Mouse (Mus musculus): ENCODE measurements at regions not wholly inside any gene's neighbourhood (a gene's known extent, or its start where the extent isn't known, plus 50 kb on each side); places are given as distances from the start of the nearest gene placed in this dataset.

DNA sequence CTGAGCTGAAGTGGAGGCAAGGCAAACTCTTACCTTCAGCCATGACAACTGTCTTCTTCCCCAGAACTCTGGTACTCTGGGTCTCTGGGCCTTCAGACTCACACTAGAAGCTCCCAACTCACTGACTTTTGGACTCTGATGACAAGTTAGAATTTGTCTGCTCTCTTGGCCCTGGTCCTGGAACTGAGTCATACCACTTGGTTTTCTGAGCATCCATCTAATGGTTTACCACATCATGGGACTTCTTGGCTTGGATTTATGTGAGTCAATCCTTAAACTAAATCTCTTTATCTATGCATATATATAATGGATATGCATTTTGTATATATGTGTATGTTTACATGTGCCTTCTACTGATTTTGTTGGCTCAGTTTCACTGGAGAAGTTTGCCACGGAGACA is 273.8 kb upstream of the Pkn2 start:
- H3K27ac ChIP-seq (replicated peaks): no peak overlapping the region
- H3K36me3 ChIP-seq: no peaks in the 10 kb centered on the region
- H3K4me1 ChIP-seq: no peaks in the 10 kb centered on the region
- no peak overlapping the region for H3K4me3 ChIP-seq
- no peak overlapping the region for H3K4me2 ChIP-seq (replicated peaks)
- no peak for ATAC-seq (replicated peaks)
- WGBS: 97% methylated on average over 1 of the region's 1 CpGs
- no peak overlapping the region for H3K9ac ChIP-seq (replicated peaks)
- no peaks in the 10 kb centered on the region for H3K27me3 ChIP-seq
- H3K9me3 ChIP-seq: no peaks in the 10 kb centered on the region

DNA sequence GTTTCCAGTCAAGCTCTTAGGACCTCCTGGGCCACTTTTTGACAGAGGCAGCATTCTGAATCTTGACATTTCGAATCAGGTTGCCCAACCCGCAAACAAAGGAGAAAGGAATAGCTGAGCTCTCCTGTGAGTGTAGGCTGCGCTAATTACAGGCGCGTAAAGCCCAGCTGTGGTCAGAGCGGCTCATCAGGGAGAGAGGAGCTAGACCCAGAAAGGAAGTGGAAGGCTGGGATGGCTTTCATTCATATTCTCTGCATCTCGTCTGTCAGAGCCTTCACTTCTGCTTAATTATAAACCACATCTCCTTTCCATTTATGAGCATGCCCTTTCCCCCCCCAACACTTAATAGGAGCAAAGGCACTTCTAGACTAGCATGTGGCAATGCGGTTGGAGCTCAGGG is 265.7 kb upstream of the Pkn2 start:
- 36% methylated on average over 8 of the region's 8 CpGs for WGBS
- Histone ChIP-seq H3K9me3 (no peaks in the 10 kb centered on the region), H3K4me3 (no peak overlapping the region), H3K4me2 (replicated peaks) (no peak overlapping the region), H3K27me3 (no peaks in the 10 kb centered on the region), H3K27ac (replicated peaks) (no peak overlapping the region), H3K9ac (replicated peaks) (no peak overlapping the region), H3K36me3 (no peaks in the 10 kb centered on the region), H3K4me1 (no peaks in the 10 kb centered on the region)
- ATAC-seq (replicated peaks): no peak

DNA sequence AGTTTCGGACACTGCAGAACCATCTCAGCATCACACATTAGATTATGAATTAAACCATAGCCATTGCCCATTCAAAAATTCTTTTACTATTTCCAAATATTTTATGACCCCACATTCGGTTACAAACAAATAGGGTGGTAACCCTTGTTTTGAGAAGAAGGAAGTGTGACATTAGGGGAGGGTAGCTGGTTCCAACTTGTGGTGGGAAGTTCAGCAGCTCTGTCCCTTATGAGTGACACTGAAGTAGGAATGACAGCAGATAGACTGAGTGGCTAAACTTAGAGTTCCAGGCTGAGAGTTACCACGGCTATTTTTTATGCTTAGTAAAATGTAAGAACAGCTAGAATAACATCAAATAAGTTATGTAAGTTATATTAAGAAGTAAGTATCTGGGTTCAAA is 257.1 kb upstream of the Pkn2 start:
- WGBS: 96% methylated on average over 3 of the region's 3 CpGs
- no peak overlapping the region for H3K4me2 ChIP-seq (replicated peaks)
- no peaks in the 10 kb centered on the region for H3K4me1 ChIP-seq
- ATAC-seq (replicated peaks): no peak
- no peaks in the 10 kb centered on the region for H3K27me3 ChIP-seq
- H3K4me3 ChIP-seq: no peak overlapping the region
- no peak overlapping the region for H3K9ac ChIP-seq (replicated peaks)
- H3K27ac ChIP-seq (replicated peaks): no peak overlapping the region
- H3K36me3 ChIP-seq: no peaks in the 10 kb centered on the region
- no peaks in the 10 kb centered on the region for H3K9me3 ChIP-seq

DNA sequence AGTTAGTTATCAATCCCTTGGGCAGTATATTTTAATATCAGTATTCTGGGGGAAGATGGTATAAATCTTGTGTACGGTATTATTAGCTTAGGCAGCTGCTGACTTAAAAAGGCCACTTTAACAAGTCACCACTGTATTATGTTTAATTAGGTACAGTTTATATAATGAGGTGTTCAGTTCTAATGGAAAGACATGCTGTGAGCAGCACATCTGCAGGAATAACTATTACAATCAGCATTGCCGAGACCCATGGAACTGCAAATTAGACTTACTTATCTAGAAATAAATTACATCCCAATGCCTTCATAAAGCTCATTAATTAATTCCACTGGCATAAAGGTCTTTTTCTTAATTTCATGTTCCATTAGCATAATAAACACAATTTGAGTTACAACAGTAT is 252.7 kb upstream of the Pkn2 start:
- Histone ChIP-seq H3K27me3 (no peaks in the 10 kb centered on the region), H3K4me3 (no peak overlapping the region), H3K4me2 (replicated peaks) (no peak overlapping the region), H3K9me3 (no peaks in the 10 kb centered on the region), H3K9ac (replicated peaks) (no peak overlapping the region), H3K4me1 (no peaks in the 10 kb centered on the region), H3K36me3 (no peaks in the 10 kb centered on the region), H3K27ac (replicated peaks) (no peak overlapping the region)
- 31% methylated on average over 2 of the region's 2 CpGs for WGBS
- ATAC-seq (replicated peaks): no peak

DNA sequence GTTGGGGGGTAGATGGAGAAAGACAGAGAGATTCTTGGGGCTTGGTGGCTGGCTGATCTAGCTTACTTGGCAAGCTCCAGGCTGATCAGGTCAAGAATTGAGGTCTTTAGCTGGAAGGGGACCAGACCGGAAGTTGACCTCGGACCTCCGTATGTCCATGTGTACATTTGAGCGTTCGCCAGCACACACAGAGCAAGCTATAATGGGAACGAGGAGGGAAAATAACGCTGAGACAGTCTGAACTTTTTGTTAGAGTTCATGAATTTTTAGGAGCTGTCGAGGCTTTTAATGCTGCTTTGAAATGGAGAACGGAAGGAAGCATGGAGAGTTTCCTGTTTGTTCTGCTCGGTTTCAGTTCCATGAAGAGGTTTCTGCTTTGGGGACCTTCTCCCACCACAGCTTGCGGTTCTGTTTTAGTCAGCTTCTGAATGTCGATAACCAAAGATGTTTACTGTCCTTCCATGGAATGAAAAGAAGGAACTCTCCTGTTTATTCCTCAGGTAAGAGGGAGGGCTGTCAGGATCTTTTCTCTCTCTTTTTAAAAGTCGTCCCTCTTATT is 226.0 kb upstream of the Pkn2 start:
- 57% methylated on average over 13 of the region's 13 CpGs for WGBS
- no peaks in the 10 kb centered on the region for H3K9me3 ChIP-seq
- no peak overlapping the region for H3K4me3 ChIP-seq
- H3K36me3 ChIP-seq: no peaks in the 10 kb centered on the region
- H3K27me3 ChIP-seq: no peaks in the 10 kb centered on the region
- H3K9ac ChIP-seq (replicated peaks): no peak overlapping the region
- peaks cover 6% of the 10 kb centered on the region for H3K4me1 ChIP-seq
- ATAC-seq (replicated peaks): no peak
- H3K4me2 ChIP-seq (replicated peaks): no peak overlapping the region
- H3K27ac ChIP-seq (replicated peaks): no peak overlapping the region

DNA sequence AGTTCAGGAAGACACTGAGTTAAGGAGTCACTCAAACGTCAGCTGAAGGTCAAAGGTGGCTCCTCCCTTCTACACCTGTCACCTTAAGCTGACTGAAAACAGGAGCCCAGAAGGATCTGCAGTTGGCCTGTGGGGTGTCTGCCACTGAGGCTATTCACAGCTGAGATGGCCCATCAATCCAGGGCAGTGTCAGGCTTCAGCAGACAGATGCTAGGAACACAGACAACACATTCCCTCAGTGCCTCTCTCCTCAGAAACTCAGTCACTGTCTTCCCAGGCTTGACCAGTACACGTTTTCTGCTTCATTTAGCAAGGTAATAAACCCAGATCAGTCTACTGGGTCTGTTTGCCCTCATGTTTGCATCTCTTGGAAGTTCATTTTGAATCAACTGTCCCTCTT is 222.9 kb upstream of the Pkn2 start:
- peaks cover 18% of the 10 kb centered on the region for H3K4me1 ChIP-seq
- no peaks in the 10 kb centered on the region for H3K27me3 ChIP-seq
- WGBS: 59% methylated on average over 2 of the region's 2 CpGs
- no peaks in the 10 kb centered on the region for H3K36me3 ChIP-seq
- H3K27ac ChIP-seq (replicated peaks): no peak overlapping the region
- no peak overlapping the region for H3K9ac ChIP-seq (replicated peaks)
- no peak for ATAC-seq (replicated peaks)
- no peak overlapping the region for H3K4me3 ChIP-seq
- no peak overlapping the region for H3K4me2 ChIP-seq (replicated peaks)
- no peaks in the 10 kb centered on the region for H3K9me3 ChIP-seq

DNA sequence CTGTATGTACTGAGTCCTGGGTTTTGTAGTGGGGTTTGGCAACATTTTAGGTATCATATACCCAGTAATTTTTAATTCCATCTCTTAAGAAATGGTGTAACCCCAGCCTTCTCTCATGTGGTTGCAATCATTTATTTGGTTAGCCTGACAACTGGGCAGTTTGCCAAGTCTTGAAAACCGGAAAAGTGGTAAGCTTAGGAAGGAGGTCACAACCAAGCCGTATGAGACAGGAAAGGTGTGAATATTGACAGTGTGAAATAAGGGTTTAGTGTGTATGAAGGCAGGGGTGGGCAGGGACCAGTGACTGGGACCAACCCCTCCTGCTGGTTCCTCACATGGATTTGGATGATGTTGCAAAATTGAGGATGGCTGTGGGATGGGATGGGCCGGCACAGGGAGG is 221.5 kb upstream of the Pkn2 start:
- Histone ChIP-seq H3K27ac (replicated peaks) (no peak overlapping the region), H3K4me1 (peaks cover 18% of the 10 kb centered on the region), H3K4me3 (no peak overlapping the region), H3K4me2 (replicated peaks) (no peak overlapping the region), H3K9ac (replicated peaks) (no peak overlapping the region), H3K27me3 (no peaks in the 10 kb centered on the region), H3K9me3 (no peaks in the 10 kb centered on the region), H3K36me3 (no peaks in the 10 kb centered on the region)
- 0 out of 2 replicates have a peak, but pooled peaks have one; percentile 23 for ATAC-seq (replicated peaks)
- 22% methylated on average over 3 of the region's 3 CpGs for WGBS

DNA sequence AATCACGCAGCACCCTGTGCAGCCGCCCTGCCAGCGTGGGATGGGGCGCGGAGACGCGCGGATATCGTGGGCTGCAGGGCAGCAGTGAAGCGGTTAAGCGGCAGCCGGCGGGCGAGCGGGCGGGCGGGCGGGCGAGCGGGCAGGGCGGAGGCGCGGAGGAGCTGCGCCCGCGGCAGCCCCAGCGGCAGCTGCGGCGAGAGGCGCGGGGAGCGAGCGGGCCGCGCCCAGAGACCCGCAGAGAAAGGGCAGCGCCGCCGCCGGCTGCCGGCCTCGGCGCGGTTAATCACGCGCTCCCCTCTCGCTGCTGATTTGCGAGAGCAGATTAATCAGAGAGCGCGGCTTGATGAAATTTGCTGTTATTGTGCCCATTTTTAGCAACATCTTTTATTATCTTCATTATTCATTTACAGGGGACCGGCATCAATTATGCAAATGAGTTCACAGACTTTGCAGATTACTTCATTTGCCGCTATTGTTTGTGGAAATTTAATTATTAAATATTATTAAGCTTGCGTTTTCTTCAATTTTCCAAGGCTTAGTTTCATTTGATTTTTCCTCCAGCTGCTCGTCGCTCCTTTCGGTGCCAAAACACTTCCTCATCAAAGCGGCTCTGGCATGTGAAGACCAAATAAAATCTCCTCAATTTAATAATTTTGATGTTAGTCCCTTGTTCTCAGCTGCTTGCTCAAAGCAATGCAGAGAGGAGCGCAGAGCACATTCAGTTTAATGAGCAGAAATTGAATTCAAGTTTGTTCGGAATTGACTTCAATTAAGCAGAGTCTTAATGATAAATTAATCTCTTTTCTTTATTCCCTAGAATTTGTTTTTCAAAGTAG is 219.2 kb upstream of the Pkn2 start:
- under 1% methylated on average over 52 of the region's 59 CpGs for WGBS
- H3K27me3 ChIP-seq: no peaks in the 10 kb centered on the region
- peak overlapping the region; percentile 44 for H3K4me3 ChIP-seq

DNA sequence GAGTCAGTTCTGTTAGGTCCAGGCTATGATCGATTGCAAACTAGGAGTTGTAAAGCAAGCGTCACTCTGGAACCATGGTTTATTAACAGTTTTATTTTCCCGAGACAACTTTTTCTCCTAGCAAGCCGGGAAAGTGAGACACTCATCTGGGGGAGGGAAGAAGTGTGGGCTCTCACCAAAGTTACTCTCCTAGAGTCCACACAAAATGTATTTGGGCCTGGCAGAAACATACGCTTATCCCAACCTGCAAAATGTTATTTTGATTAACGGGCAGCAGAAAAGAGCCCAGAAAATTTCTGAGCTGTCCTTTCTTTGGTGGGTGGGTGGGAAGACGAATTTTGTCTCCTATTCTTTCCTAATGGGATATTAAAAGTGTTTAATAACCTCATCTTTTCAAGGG is 218.4 kb upstream of the Pkn2 start:
- WGBS: 67% methylated on average over 7 of the region's 7 CpGs
- Histone ChIP-seq H3K4me3 (peak overlapping the region; percentile 44), H3K9ac (replicated peaks) (no peak overlapping the region), H3K9me3 (no peaks in the 10 kb centered on the region), H3K4me1 (peaks cover 18% of the 10 kb centered on the region), H3K36me3 (no peaks in the 10 kb centered on the region), H3K27me3 (no peaks in the 10 kb centered on the region), H3K27ac (replicated peaks) (peak overlapping the region; percentile 72), H3K4me2 (replicated peaks) (peak overlapping the region; percentile 52)
- no peak for ATAC-seq (replicated peaks)

More for the DNA sequence above, 219.2 kb upstream of the Pkn2 start:
- H3K36me3 ChIP-seq: no peaks in the 10 kb centered on the region
- H3K27ac ChIP-seq (replicated peaks): peak overlapping the region; percentile 72
- peak overlapping the region; percentile 52 for H3K4me2 ChIP-seq (replicated peaks)
- ATAC-seq (replicated peaks): peak; percentile 91
- H3K9ac ChIP-seq (replicated peaks): peak overlapping the region; percentile 44
- peaks cover 18% of the 10 kb centered on the region for H3K4me1 ChIP-seq
- no peaks in the 10 kb centered on the region for H3K9me3 ChIP-seq

DNA sequence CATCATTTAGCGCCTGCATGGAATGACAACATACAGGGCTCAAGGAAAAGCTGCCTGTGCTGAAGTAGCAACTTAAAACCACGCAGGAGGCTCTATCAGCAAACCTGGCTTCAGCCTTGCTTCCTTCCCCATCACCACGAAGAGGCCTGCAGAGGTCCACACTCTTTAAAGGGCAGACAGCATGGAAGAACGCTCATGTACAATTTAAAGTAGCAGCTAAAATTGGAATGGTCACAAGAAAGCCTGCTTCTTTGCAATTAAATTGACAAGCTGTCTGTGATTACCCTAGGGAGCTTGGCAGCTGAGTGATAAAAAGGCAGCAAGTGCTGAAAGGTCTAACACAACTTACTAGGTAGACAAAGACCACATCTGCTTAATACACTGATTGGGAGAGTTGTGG is 210.4 kb upstream of the Pkn2 start:
- 33% methylated on average over 4 of the region's 4 CpGs for WGBS
- no peak overlapping the region for H3K4me2 ChIP-seq (replicated peaks)
- H3K27me3 ChIP-seq: no peaks in the 10 kb centered on the region
- no peaks in the 10 kb centered on the region for H3K36me3 ChIP-seq
- no peak overlapping the region for H3K9ac ChIP-seq (replicated peaks)
- no peak overlapping the region for H3K27ac ChIP-seq (replicated peaks)
- peaks cover 8% of the 10 kb centered on the region for H3K4me1 ChIP-seq
- H3K9me3 ChIP-seq: no peaks in the 10 kb centered on the region
- peak; percentile 51; the same call in 1 of the 2 replicates for ATAC-seq (replicated peaks)
- H3K4me3 ChIP-seq: no peak overlapping the region

DNA sequence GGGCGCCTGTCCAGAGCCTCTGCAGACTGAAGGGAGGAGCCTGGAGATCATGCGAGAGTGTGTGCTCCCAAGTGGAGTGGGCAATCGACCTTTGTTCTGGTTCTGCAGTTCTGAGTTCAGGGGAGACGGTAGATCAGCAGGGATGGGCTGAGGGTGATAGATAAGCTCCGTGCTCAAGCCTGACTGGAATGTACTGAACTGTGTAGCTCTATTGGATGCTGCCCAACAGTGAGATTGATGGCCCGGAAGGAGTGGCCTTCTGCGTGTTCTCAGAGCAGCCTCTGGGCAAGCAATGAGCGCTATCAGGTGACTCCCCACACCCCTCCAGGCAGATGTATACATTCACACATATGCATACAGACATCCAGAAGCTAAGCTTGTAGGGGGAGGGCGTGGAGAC is 209.1 kb upstream of the Pkn2 start:
- H3K9me3 ChIP-seq: no peaks in the 10 kb centered on the region
- no peak overlapping the region for H3K27ac ChIP-seq (replicated peaks)
- H3K36me3 ChIP-seq: no peaks in the 10 kb centered on the region
- WGBS: 74% methylated on average over 9 of the region's 9 CpGs
- no peak overlapping the region for H3K4me3 ChIP-seq
- H3K4me2 ChIP-seq (replicated peaks): no peak overlapping the region
- no peak for ATAC-seq (replicated peaks)
- H3K4me1 ChIP-seq: peaks cover 8% of the 10 kb centered on the region
- H3K9ac ChIP-seq (replicated peaks): no peak overlapping the region
- no peaks in the 10 kb centered on the region for H3K27me3 ChIP-seq

DNA sequence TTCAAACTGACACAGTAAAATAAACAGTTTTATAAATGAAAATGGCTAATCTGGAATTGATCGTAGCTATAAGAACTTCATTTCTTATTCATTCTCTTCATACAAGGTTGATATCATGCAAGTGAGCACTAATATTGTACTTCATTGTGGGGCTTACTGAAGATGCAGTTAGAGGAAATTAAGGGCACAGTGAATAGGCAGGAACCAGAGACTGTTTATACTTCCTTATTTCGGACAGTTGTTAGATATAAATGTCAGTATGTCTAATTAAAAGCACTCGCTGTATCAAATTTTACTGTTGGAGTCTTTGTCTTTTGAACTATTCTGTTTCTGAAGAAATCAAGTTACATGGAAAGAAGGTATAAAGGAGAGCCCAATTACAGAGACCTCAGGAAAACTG is 208.5 kb upstream of the Pkn2 start:
- 89% methylated on average over 3 of the region's 3 CpGs for WGBS
- no peak overlapping the region for H3K4me2 ChIP-seq (replicated peaks)
- H3K9me3 ChIP-seq: no peaks in the 10 kb centered on the region
- no peak overlapping the region for H3K9ac ChIP-seq (replicated peaks)
- no peak for ATAC-seq (replicated peaks)
- H3K4me1 ChIP-seq: peaks cover 8% of the 10 kb centered on the region
- H3K4me3 ChIP-seq: no peak overlapping the region
- H3K36me3 ChIP-seq: no peaks in the 10 kb centered on the region
- no peak overlapping the region for H3K27ac ChIP-seq (replicated peaks)
- no peaks in the 10 kb centered on the region for H3K27me3 ChIP-seq

DNA sequence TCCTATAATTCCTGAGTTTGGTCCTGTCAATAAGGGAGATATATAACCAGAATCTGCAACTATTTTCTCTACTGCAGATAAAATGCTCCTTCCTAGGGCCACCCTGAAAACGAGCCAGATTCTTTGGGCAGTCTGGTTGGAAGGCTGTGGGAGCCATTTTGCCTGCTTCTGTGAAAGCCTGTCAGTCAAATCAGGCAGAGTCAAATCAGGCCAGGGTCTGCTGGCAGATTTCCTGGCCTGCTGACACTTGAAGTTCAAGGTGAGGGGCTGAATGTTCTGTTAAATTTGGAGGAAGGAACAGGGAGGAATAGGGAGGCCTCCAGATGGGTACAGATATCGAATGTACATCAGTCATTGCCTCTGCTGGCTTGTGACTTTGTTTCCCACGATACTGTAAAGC is 206.0 kb upstream of the Pkn2 start:
- H3K4me3 ChIP-seq: no peak overlapping the region
- peaks cover 8% of the 10 kb centered on the region for H3K4me1 ChIP-seq
- 67% methylated on average over 3 of the region's 3 CpGs for WGBS
- no peak overlapping the region for H3K9ac ChIP-seq (replicated peaks)
- no peak overlapping the region for H3K27ac ChIP-seq (replicated peaks)
- H3K4me2 ChIP-seq (replicated peaks): no peak overlapping the region
- H3K9me3 ChIP-seq: no peaks in the 10 kb centered on the region
- no peak for ATAC-seq (replicated peaks)
- no peaks in the 10 kb centered on the region for H3K27me3 ChIP-seq
- no peaks in the 10 kb centered on the region for H3K36me3 ChIP-seq
